Mouse (Mus musculus) testis, adult 2 months (tissue): ENCODE data around the gene Cdca4. TPM values are rescaled to one million over a fixed set of nuclear protein-coding genes. Genes with fewer than 3 reads are reported as not detected.

Experiments used
- H3K27ac ChIP-seq: fragments of 200-500 bp; 2 replicates; pipeline ENCODE4 v1.5.1; 2012; ENCODE audit warnings: low read depth, low read length; ENCODE audit not compliant: control insufficient read depth, insufficient read depth
- H3K27me3 ChIP-seq: fragments of 200-500 bp; 2 replicates; pipeline ENCODE4 v1.6.1; 2012; ENCODE audit warnings: mild to moderate bottlenecking, low read length, moderate library complexity; ENCODE audit not compliant: control insufficient read depth, insufficient read depth
- H3K36me3 ChIP-seq: fragments of 200-500 bp; 2 replicates; pipeline ENCODE4 v1.6.1; 2012; ENCODE audit warnings: mild to moderate bottlenecking, low read length; ENCODE audit not compliant: control insufficient read depth, insufficient read depth
- H3K4me1 ChIP-seq: fragments of 200-500 bp; 2 replicates; pipeline ENCODE4 v1.6.1; 2012; ENCODE audit warnings: low read length; ENCODE audit not compliant: control insufficient read depth, insufficient read depth
- H3K4me3 ChIP-seq: fragments of 200-500 bp; 2 replicates; pipeline ENCODE4 v1.5.1; 2012; ENCODE audit warnings: low read depth, mild to moderate bottlenecking, low read length, moderate library complexity, mixed read lengths; ENCODE audit not compliant: control insufficient read depth
- CTCF ChIP-seq: fragments of 200-500 bp; IDR thresholded peaks from 2 replicates; pipeline ENCODE4 v1.5.1; 2012; ENCODE audit warnings: low read depth, mild to moderate bottlenecking, inconsistent platforms, low read length, moderate library complexity; ENCODE audit not compliant: control insufficient read depth, insufficient read depth, insufficient replicate concordance
- POLR2A ChIP-seq: fragments of 200-500 bp; IDR thresholded peaks from 2 replicates; pipeline ENCODE4 v1.6.1; 2012; ENCODE audit warnings: low read depth, mild to moderate bottlenecking, inconsistent platforms, low read length, moderate library complexity; ENCODE audit not compliant: control insufficient read depth
- polyA plus RNA-seq: library from polyadenylated mRNA; depleted of rRNA; stranded (reverse); fragments of >200 nt; gene quantifications from 2 replicates; pipeline ENCODE4 v1.2.3, GENCODE M21; 2012

The Cdca4 gene
- polyA plus RNA-seq, 1 experiment, result 23.7 TPM

- TF ChIP-seq POLR2A (no peak), CTCF (no peak)
- H3K36me3 ChIP-seq, result no peaks in the 10 kb centered on the region
- no peak overlapping the region for H3K27ac ChIP-seq
- H3K27me3 ChIP-seq, result no peaks in the 10 kb centered on the region
- H3K4me1 ChIP-seq, result peaks cover 12% of the 10 kb centered on the region
- H3K4me3 ChIP-seq, result peak overlapping the region; percentile 90
Observed at GRCm38 (mm10) chr12:112810092-112810885, 18.9 kb downstream of the Cdca4 start.

DNA sequence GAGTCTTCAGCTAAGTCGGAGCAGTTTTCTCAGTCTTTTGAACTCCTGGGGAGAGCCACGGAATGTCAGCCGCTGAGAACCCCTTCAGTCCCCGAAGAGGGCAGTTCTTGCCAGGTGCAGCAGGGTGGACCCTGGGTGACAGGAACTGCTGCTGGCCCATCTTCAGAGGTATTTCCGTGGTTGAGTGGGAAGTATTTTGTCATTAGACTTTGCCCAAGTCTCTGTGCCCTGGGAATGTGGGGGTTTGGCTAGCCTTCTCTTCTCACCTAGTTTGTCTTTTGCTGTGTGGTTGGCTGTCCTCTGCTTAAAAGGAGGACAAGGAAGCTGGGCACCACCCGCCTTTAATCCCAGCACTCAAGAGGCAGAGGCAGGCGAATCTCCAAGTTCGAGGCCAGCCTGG, 19.6 kb downstream of the Cdca4 start:
- Histone ChIP-seq H3K27ac (peak overlapping the region; percentile 79; the same call in 1 of the 2 replicates), H3K36me3 (no peaks in the 10 kb centered on the region), H3K27me3 (no peaks in the 10 kb centered on the region), H3K4me3 (peak overlapping the region; percentile 90), H3K4me1 (peaks cover 12% of the 10 kb centered on the region)
- TF ChIP-seq POLR2A (no peak), CTCF (no peak)

DNA sequence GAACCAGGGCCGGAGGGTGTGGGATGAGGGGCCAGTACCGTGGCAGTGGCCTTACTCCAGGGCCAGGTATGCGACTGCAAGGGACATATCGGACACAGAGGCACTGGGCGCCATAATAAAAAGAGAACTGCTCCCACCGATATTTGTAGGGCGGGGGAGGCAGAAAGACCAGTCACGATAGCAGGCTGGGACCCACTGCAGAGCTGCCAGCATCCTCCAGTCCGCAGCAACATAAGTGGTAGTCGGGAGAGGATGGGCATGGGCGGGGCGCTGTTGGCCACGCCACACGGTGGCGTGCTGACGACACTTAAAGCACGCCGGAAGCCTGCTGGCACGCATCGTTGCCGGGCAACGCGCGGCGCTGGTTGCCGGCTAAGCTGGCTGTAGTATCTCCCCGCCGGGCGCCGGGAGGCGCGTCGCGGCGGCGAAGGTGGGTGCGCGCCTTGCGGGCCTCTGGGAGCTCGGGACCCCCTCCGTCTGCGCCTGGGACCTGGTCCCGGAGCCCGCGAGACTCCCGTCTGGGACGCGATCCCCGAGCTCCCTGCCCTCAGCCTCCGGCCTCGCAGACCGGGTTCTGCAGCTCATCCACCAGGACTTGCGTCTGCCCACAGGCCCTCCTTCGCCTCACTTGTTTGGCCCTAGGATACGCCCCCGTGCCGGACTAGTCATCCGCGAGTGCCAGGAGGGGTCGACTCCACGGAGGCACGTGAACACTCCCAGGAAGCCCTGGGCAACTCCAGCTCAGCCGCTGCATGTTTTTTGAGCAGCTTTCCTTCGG, 20.4 kb downstream of the Cdca4 start, which contains the start of gene Clba1:
Gene Clba1 (plus strand): TSS at position 351 of the 778 bp plus-strand sequence.
- peak within 1 kb of the TSS; percentile 79 for H3K27ac ChIP-seq

DNA sequence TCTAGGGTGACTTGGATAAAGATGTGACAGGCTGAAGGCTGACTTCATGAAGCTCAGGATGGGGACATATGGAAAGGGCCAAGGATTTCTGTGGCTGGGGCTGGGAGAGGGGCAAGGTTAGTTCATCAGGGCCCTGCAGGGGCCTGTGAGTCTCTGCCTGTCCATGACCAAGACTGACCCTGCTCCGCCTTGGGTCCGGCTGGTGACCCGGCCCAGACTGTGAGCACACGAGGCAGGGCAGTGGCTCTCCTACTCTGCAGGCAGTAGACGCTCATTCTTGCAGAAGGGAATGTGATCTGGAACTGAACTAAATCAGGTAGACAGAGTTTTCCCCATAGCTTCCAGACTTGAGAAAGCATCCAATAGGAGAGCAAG, 21.0 kb downstream of the Cdca4 start:
- H3K4me3 ChIP-seq, result peak overlapping the region; percentile 90
- H3K27me3 ChIP-seq, result no peaks in the 10 kb centered on the region
- peaks cover 12% of the 10 kb centered on the region for H3K4me1 ChIP-seq
- no peaks in the 10 kb centered on the region for H3K36me3 ChIP-seq
- H3K27ac ChIP-seq, result no peak overlapping the region
- no peak for TF ChIP-seq POLR2A
- no peak for TF ChIP-seq CTCF

More for the DNA sequence above, 20.4 kb downstream of the Cdca4 start, which contains the start of gene Clba1:
- Histone ChIP-seq H3K4me3 (peak within 1 kb of the TSS; percentile 90), H3K36me3 (no peaks in the 10 kb centered on the region), H3K27me3 (no peaks in the 10 kb centered on the region), H3K4me1 (peaks cover 12% of the 10 kb centered on the region)
- TF ChIP-seq CTCF, result no peak; the same call in 1 of the 2 replicates
- TF ChIP-seq POLR2A, result peak; percentile 80

DNA sequence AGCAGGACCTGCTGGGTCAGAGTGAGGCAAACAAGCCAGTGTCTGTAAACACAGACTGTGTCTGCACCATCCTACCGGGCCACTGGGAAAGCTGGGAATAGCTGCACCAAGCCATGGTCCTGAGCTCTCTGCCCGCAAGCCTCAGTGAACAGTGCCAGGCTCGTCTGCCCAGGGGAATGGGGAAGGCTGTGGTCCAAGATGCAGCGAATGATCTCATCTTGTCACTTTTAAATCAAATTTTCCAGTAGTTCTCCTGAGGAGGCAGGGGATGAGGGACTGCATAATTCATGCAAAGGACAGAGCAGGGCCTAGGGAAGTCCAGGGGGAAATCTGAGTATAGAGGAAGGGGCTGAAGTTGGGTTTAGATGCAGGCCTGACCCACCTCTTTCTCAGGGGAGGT, 21.4 kb downstream of the Cdca4 start:
- Histone ChIP-seq H3K27me3 (no peaks in the 10 kb centered on the region), H3K4me1 (peaks cover 12% of the 10 kb centered on the region), H3K4me3 (peak overlapping the region; percentile 90), H3K36me3 (no peaks in the 10 kb centered on the region), H3K27ac (no peak overlapping the region)
- TF ChIP-seq POLR2A (no peak), CTCF (no peak)

DNA sequence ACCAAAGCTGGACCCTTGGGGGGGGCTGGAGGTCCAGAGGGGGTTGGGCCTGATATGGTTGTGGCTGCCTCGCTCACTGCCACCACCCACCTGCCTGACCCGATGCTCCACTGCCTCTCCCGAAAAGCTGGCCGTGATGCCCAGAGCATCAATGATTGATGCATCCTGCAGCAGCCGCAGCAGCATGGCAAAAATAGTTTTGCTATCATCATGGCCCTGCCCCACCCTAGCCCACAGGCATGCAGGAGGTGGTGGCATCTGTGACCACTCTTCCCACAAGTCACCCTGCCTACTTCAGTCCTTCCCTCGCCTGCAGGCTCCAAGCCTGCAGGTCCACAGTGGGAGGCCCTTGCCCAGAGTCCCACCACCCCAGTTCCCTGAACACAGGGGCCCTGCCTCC, 23.2 kb downstream of the Cdca4 start:
- no peak for TF ChIP-seq CTCF
- TF ChIP-seq POLR2A, result no peak
- H3K4me3 ChIP-seq, result no peak overlapping the region
- no peaks in the 10 kb centered on the region for H3K27me3 ChIP-seq
- no peak overlapping the region for H3K27ac ChIP-seq
- no peaks in the 10 kb centered on the region for H3K36me3 ChIP-seq
- H3K4me1 ChIP-seq, result peaks cover 12% of the 10 kb centered on the region

DNA sequence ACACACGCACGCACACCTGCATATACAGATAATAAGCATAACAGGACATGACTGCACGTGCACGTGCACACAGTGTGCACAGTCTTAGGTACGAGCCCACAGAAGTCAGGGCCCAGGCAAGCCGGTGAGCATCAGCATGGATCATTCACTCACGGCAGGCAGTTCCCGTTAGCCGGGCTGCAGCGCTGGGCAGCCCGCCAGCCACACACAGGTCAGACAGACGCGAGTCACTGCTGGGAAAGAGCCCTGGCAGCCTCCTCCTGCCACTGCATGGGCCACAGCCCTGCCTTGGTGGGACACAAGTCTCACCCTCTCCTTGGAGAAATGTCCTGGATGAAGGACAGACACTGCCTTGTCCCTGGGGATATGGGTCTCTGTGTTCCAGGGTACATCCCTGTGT, 25.2 kb downstream of the Cdca4 start:
- no peaks in the 10 kb centered on the region for H3K27me3 ChIP-seq
- H3K4me3 ChIP-seq, result no peak overlapping the region

More for the DNA sequence above, 25.2 kb downstream of the Cdca4 start:
- H3K27ac ChIP-seq, result no peak overlapping the region
- H3K36me3 ChIP-seq, result no peaks in the 10 kb centered on the region
- TF ChIP-seq POLR2A, result no peak
- peaks cover 6% of the 10 kb centered on the region for H3K4me1 ChIP-seq
